Mouse (Mus musculus) hindbrain, embryonic 15.5 days (tissue): Measurements from ENCODE around the gene Gm28827. TPM values are rescaled to one million over a fixed set of nuclear protein-coding genes. Genes with fewer than 3 reads are reported as not detected.
"Not testable (repeated sequence)": the region's sequence is repeated elsewhere in the genome, so short reads cannot be mapped to it uniquely, and the experiment has no call there.

Source experiments
- ATAC-seq: fragments of 200-750 bp; cut with Nextera tagmentation; 2 replicates; pipeline ENCODE4 v1.8.0; 2017; ENCODE audit warnings: low read depth, moderate number of reproducible peaks, moderate TSS enrichment; ENCODE audit not compliant: low FRiP score
- H3K27ac ChIP-seq: fragments of 300-500 bp; sonication (generic); replicated peaks from 2 replicates; pipeline ENCODE4 v1.5.1; 2015; ENCODE audit warnings: mild to moderate bottlenecking, inconsistent platforms
- H3K27me3 ChIP-seq: fragments of 300-500 bp; sonication (generic); 2 replicates; pipeline ENCODE4 v1.6.1; 2015; ENCODE audit warnings: control low read depth, inconsistent platforms
- H3K36me3 ChIP-seq: fragments of 300-500 bp; sonication (generic); 2 replicates; pipeline ENCODE4 v1.6.1; 2015; ENCODE audit warnings: control low read depth, inconsistent platforms
- H3K4me1 ChIP-seq: fragments of 300-500 bp; sonication (generic); replicated peaks from 2 replicates; pipeline ENCODE4 v1.6.1; 2015; ENCODE audit warnings: control low read depth, inconsistent platforms
- H3K4me2 ChIP-seq: fragments of 300-500 bp; sonication (generic); 2 replicates; pipeline ENCODE4 v1.6.1; 2015; ENCODE audit warnings: moderate library complexity, mild to moderate bottlenecking, inconsistent platforms
- H3K4me3 ChIP-seq: fragments of 300-500 bp; sonication (generic); 2 replicates; pipeline ENCODE4 v1.5.1; 2015; ENCODE audit warnings: mild to moderate bottlenecking, inconsistent platforms
- H3K9ac ChIP-seq: fragments of 300-500 bp; sonication (generic); 2 replicates; pipeline ENCODE4 v1.6.1; 2015; ENCODE audit warnings: inconsistent platforms
- H3K9me3 ChIP-seq: fragments of 300-500 bp; sonication (generic); 2 replicates; pipeline ENCODE4 v1.6.1; 2016; ENCODE audit warnings: control low read depth, inconsistent platforms
- WGBS: fragments of 180-500 bp; shearing (Covaris S2); methylation state at CpG from one replicate; pipeline ENCODE4 v1.1.7; 2015; 5-methylcytosine and 5-hydroxymethylcytosine counted together
- polyA plus RNA-seq: library from polyadenylated mRNA; unstranded; fragments of >200 nt; fragmentation: Nextera tagmentation; extraction: Ambion mirVana; gene quantifications from 2 replicates; pipeline ENCODE4 v1.2.1, GENCODE M21; 2015

Gm28827 gene
- not detected in 2 replicates for polyA plus RNA-seq

DNA sequence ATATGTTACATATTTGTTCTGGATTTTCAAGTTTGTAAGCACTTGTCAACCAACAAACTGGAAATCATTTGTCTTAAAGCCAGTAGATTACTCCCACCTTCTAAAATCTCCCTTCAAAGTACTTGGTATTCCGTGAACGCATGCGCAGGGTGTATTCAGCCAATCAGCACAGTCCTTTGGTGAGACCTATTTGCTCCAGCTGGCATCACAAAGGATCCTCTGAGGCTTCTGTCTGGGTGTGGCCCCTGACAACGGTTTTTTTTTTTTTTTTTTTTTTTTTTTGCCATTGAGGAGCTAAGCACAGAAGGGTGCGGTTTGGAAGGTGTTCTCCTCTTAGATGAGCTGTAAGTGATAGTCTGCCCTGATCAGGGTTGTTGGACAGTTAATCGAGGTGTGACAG, at the start of gene Gm28827:
Gm28827 (plus strand) TSS at position 301 of the 400 bp plus-strand sequence.
- H3K36me3 ChIP-seq, H3K27me3 ChIP-seq, ATAC-seq, H3K4me2 ChIP-seq, H3K9me3 ChIP-seq, H3K4me1 ChIP-seq, H3K27ac ChIP-seq, H3K9ac ChIP-seq, H3K4me3 ChIP-seq: not testable (repeated sequence)
- WGBS: no CpG with 5 or more reads among the region's 6 CpGs
